Mouse (Mus musculus) limb, embryonic 14.5 days (tissue): ENCODE measurements around the gene Gm45208. TPM values are rescaled to one million over a fixed set of nuclear protein-coding genes. Genes with fewer than 3 reads are reported as not detected.

Source experiments
- ATAC-seq: fragments of 200-750 bp; cut with Nextera tagmentation; 2 replicates; pipeline ENCODE4 v1.8.0; 2017; ENCODE audit warnings: low read depth, moderate number of reproducible peaks, moderate TSS enrichment; ENCODE audit not compliant: low FRiP score
- DNase-seq: peaks from one replicate; pipeline ENCODE4 v3.0.0-alpha.2; 2015; ENCODE audit warnings: low spot score
- H3K27ac ChIP-seq: fragments of 300-500 bp; sonication (generic); replicated peaks from 2 replicates; pipeline ENCODE4 v1.5.1; 2014; ENCODE audit warnings: low read depth, mild to moderate bottlenecking, low read length, moderate library complexity, mixed read lengths
- H3K27me3 ChIP-seq: fragments of 300-500 bp; sonication (generic); 2 replicates; pipeline ENCODE4 v1.6.1; 2014; ENCODE audit warnings: low read length, mixed read lengths; ENCODE audit not compliant: control insufficient read depth, insufficient read depth
- H3K36me3 ChIP-seq: fragments of 300-500 bp; sonication (generic); 2 replicates; pipeline ENCODE4 v1.6.1; 2014; ENCODE audit warnings: mild to moderate bottlenecking, low read length, moderate library complexity, mixed read lengths; ENCODE audit not compliant: control insufficient read depth, insufficient read depth
- H3K4me1 ChIP-seq: fragments of 300-500 bp; sonication (generic); 2 replicates; pipeline ENCODE4 v1.6.1; 2014; ENCODE audit warnings: antibody characterized with exemption, low read length, mixed read lengths; ENCODE audit not compliant: control insufficient read depth, insufficient read depth
- H3K4me2 ChIP-seq: fragments of 300-500 bp; sonication (generic); replicated peaks from 2 replicates; pipeline ENCODE4 v1.6.1; 2014; ENCODE audit warnings: low read depth, mild to moderate bottlenecking, low read length, moderate library complexity; ENCODE audit not compliant: severe bottlenecking
- H3K4me3 ChIP-seq: fragments of 300-500 bp; sonication (generic); replicated peaks from 2 replicates; pipeline ENCODE4 v1.5.1; 2014; ENCODE audit warnings: low read length
- H3K9ac ChIP-seq: fragments of 300-500 bp; sonication (generic); 2 replicates; pipeline ENCODE4 v1.6.1; 2014; ENCODE audit warnings: mild to moderate bottlenecking, low read depth, low read length, moderate library complexity; ENCODE audit not compliant: severe bottlenecking
- H3K9me3 ChIP-seq: fragments of 300-500 bp; sonication (generic); 2 replicates; pipeline ENCODE4 v1.6.1; 2016; ENCODE audit warnings: low read length; ENCODE audit not compliant: control insufficient read depth
- POLR2A ChIP-seq: fragments of 200-500 bp; IDR thresholded peaks from 2 replicates; pipeline ENCODE4 v1.8.0; 2012; ENCODE audit warnings: inconsistent platforms, mild to moderate bottlenecking, moderate library complexity, borderline replicate concordance; ENCODE audit not compliant: insufficient read depth, insufficient read length; ENCODE audit errors: extremely low read depth
- WGBS: fragments of 180-500 bp; shearing (Covaris S2); extraction: QIAGEN DNeasy Blood & Tissue Kit; methylation state at CpG from one replicate; pipeline ENCODE4 v1.1.7; 2014; 5-methylcytosine and 5-hydroxymethylcytosine counted together
- polyA plus RNA-seq, 2 experiments: library from polyadenylated mRNA; depleted of rRNA in 1 of 2; stranded (reverse) in 1 of 2; unstranded in 1 of 2; fragments of >200 nt; fragmentation: Nextera tagmentation in 1 of 2; extraction: Ambion mirVana in 1 of 2; gene quantifications; 2 replicates each; pipeline versions ENCODE4 v1.2.1 to v1.2.3; 2012 to 2014

Gene Gm45208
- polyA plus RNA-seq, 2 experiments = 0.48 to 0.50 TPM

DNA sequence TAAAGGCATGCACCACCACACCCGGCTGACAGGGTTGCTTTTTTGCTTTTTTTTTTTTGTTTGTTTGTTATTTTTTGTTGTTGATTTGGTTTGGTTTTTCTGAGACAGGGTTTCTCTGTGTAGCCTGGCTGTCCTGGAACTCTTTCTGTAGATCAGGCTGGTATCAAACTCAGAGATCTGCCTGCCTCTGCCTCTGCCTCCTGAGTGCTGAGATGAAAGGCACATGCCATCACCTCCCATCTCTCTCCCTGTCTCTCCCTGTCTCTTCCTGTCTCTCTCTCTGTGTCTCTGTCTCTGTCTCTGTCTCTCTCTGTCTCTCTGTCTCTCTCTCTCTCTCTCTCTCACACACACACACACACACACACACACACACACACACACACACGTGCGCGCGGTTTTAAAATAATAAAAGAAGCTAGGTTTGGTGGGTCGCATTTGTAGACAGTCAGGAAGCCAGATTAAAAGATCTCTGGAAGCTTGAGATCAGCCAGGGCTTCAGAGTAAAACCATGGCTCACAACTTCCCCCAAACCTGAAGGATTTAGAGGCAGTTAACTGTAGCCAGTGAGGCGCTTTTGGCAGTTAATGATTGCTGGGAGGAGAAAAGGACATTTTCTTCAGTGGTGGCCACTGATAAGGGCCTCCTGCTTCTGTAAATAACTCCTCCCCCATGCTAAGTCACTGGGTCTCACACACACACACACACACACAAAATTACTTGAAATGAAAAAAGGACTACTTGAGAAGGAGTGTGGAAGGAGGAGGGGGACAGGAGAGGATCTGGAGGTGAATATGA lies 56.6 kb downstream of the Gm45208 start:
- no peak overlapping the region for H3K4me2 ChIP-seq
- H3K27ac ChIP-seq = no peak overlapping the region
- 81% methylated on average over 7 of the region's 7 CpGs for WGBS

DNA sequence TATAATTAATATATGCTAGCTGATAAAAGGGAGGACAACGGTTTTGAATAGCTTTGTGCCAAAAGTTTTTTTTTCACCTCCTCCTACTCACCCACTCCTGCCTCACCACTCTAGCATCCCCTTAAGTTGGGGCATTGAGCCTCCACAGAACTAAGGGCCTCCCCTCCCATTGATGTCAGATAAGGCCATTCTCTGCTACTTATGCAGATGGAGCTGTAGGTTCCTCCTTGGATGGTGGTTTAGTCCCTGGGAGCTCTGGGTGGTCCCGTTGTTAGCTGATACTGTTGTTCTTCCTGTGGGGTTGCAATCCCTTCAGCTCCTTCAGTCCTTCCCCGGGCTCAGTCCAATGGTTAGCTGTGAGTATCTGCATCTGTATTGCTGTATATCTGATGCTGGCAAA lies 57.2 kb downstream of the Gm45208 start:
- no peaks in the 10 kb centered on the region for H3K4me1 ChIP-seq
- no peak overlapping the region for H3K9ac ChIP-seq
- no peak overlapping the region for H3K4me2 ChIP-seq
- no peak overlapping the region for H3K27ac ChIP-seq
- ATAC-seq (no peak), DNase-seq (no peak)
- 37% methylated on average over 3 of the region's 3 CpGs for WGBS
- no peak overlapping the region for H3K4me3 ChIP-seq
- H3K27me3 ChIP-seq = no peaks in the 10 kb centered on the region
- no peaks in the 10 kb centered on the region for H3K36me3 ChIP-seq
- TF ChIP-seq POLR2A = no peak
- no peaks in the 10 kb centered on the region for H3K9me3 ChIP-seq

More for the DNA sequence above, 56.6 kb downstream of the Gm45208 start:
- Histone ChIP-seq H3K4me3 (no peak overlapping the region), H3K27me3 (no peaks in the 10 kb centered on the region), H3K4me1 (no peaks in the 10 kb centered on the region), H3K9me3 (no peaks in the 10 kb centered on the region), H3K9ac (no peak overlapping the region), H3K36me3 (no peaks in the 10 kb centered on the region)
- no peak for DNase-seq
- TF ChIP-seq POLR2A = no peak
- no peak for ATAC-seq

Other genes with a start within 250 kb of the Gm45208 start
- gene Foxp3, start 148.6 kb upstream of the Gm45208 start, polyA plus RNA-seq (2012; rRNA removed) = 0.03 and 0.04 TPM in 2 replicates
- gene Foxp3, start 148.6 kb upstream of the Gm45208 start, polyA plus RNA-seq (2014; fragmentation: Nextera tagmentation; extraction: Ambion mirVana) = not detected in 2 replicates
- gene Ppp1r3f, start 148.0 kb upstream of the Gm45208 start, polyA plus RNA-seq (2012; rRNA removed) = 6.0 and 6.4 TPM in 2 replicates
- 1.4 and 1.5 TPM in 2 replicates for gene Ppp1r3f, start 148.0 kb upstream of the Gm45208 start, polyA plus RNA-seq (2014; fragmentation: Nextera tagmentation; extraction: Ambion mirVana)
- 23.5 and 26.8 TPM in 2 replicates for gene Ccdc22, start 116.7 kb upstream of the Gm45208 start, polyA plus RNA-seq (2012; rRNA removed)
- gene Ccdc22, start 116.7 kb upstream of the Gm45208 start, polyA plus RNA-seq (2014; fragmentation: Nextera tagmentation; extraction: Ambion mirVana) = 27.1 and 27.2 TPM in 2 replicates
- 0.04 TPM in 1 of 2 replicates, not detected in the other for gene Cacna1f, start 115.2 kb upstream of the Gm45208 start, polyA plus RNA-seq (2012; rRNA removed)
- 0.04 TPM in 2 replicates for gene Cacna1f, start 115.2 kb upstream of the Gm45208 start, polyA plus RNA-seq (2014; fragmentation: Nextera tagmentation; extraction: Ambion mirVana)
- 2.0 and 2.1 TPM in 2 replicates for gene Syp, start 83.8 kb upstream of the Gm45208 start, polyA plus RNA-seq (2012; rRNA removed)
- 0.51 and 0.72 TPM in 2 replicates for gene Syp, start 83.8 kb upstream of the Gm45208 start, polyA plus RNA-seq (2014; fragmentation: Nextera tagmentation; extraction: Ambion mirVana)
- gene Prickle3, start 65.0 kb upstream of the Gm45208 start, polyA plus RNA-seq (2012; rRNA removed) = 23.4 and 27.5 TPM in 2 replicates
- gene Prickle3, start 65.0 kb upstream of the Gm45208 start, polyA plus RNA-seq (2014; fragmentation: Nextera tagmentation; extraction: Ambion mirVana) = 9.5 and 13.8 TPM in 2 replicates
- gene Plp2, start 50.9 kb upstream of the Gm45208 start, polyA plus RNA-seq (2012; rRNA removed) = 196 and 259 TPM in 2 replicates
- gene Plp2, start 50.9 kb upstream of the Gm45208 start, polyA plus RNA-seq (2014; fragmentation: Nextera tagmentation; extraction: Ambion mirVana) = 190 and 201 TPM in 2 replicates
- gene Magix, start 41.0 kb upstream of the Gm45208 start, polyA plus RNA-seq (2012; rRNA removed) = 0.38 and 0.55 TPM in 2 replicates
- gene Magix, start 41.0 kb upstream of the Gm45208 start, polyA plus RNA-seq (2014; fragmentation: Nextera tagmentation; extraction: Ambion mirVana) = 0.73 and 0.87 TPM in 2 replicates
- 20.5 and 28.9 TPM in 2 replicates for gene Gpkow, start 25.1 kb upstream of the Gm45208 start, polyA plus RNA-seq (2012; rRNA removed)
- gene Gpkow, start 25.1 kb upstream of the Gm45208 start, polyA plus RNA-seq (2014; fragmentation: Nextera tagmentation; extraction: Ambion mirVana) = 37.8 and 43.9 TPM in 2 replicates
- gene Wdr45, start 7.9 kb upstream of the Gm45208 start, polyA plus RNA-seq (2012; rRNA removed) = 48.6 and 56.5 TPM in 2 replicates
- 20.4 and 25.3 TPM in 2 replicates for gene Wdr45, start 7.9 kb upstream of the Gm45208 start, polyA plus RNA-seq (2014; fragmentation: Nextera tagmentation; extraction: Ambion mirVana)
- 83.7 and 91.1 TPM in 2 replicates for gene Praf2, start 6.2 kb downstream of the Gm45208 start, polyA plus RNA-seq (2012; rRNA removed)
- gene Praf2, start 6.2 kb downstream of the Gm45208 start, polyA plus RNA-seq (2014; fragmentation: Nextera tagmentation; extraction: Ambion mirVana) = 89.4 and 92.0 TPM in 2 replicates
- gene Ccdc120, start 28.7 kb downstream of the Gm45208 start, polyA plus RNA-seq (2012; rRNA removed) = 25.7 and 38.6 TPM in 2 replicates
- 14.9 and 16.0 TPM in 2 replicates for gene Ccdc120, start 28.7 kb downstream of the Gm45208 start, polyA plus RNA-seq (2014; fragmentation: Nextera tagmentation; extraction: Ambion mirVana)
- gene Tfe3, start 40.3 kb downstream of the Gm45208 start, polyA plus RNA-seq (2012; rRNA removed) = 24.4 and 25.3 TPM in 2 replicates
- gene Tfe3, start 40.3 kb downstream of the Gm45208 start, polyA plus RNA-seq (2014; fragmentation: Nextera tagmentation; extraction: Ambion mirVana) = 22.1 and 22.2 TPM in 2 replicates
- 60.2 and 63.0 TPM in 2 replicates for gene Gripap1, start 67.5 kb downstream of the Gm45208 start, polyA plus RNA-seq (2012; rRNA removed)
- 31.9 and 32.9 TPM in 2 replicates for gene Gripap1, start 67.5 kb downstream of the Gm45208 start, polyA plus RNA-seq (2014; fragmentation: Nextera tagmentation; extraction: Ambion mirVana)
- 4.1 and 5.7 TPM in 2 replicates for gene Kcnd1, start 100.0 kb downstream of the Gm45208 start, polyA plus RNA-seq (2012; rRNA removed)
- gene Kcnd1, start 100.0 kb downstream of the Gm45208 start, polyA plus RNA-seq (2014; fragmentation: Nextera tagmentation; extraction: Ambion mirVana) = 1.7 and 2.2 TPM in 2 replicates
- gene Otud5, start 119.1 kb downstream of the Gm45208 start, polyA plus RNA-seq (2012; rRNA removed) = 71.3 and 76.3 TPM in 2 replicates
- gene Otud5, start 119.1 kb downstream of the Gm45208 start, polyA plus RNA-seq (2014; fragmentation: Nextera tagmentation; extraction: Ambion mirVana) = 38.3 and 38.7 TPM in 2 replicates
- 9.3 and 11.8 TPM in 2 replicates for gene Pim2, start 156.0 kb downstream of the Gm45208 start, polyA plus RNA-seq (2012; rRNA removed)
- gene Pim2, start 156.0 kb downstream of the Gm45208 start, polyA plus RNA-seq (2014; fragmentation: Nextera tagmentation; extraction: Ambion mirVana) = 4.2 and 4.6 TPM in 2 replicates
- gene Slc35a2, start 161.8 kb downstream of the Gm45208 start, polyA plus RNA-seq (2012; rRNA removed) = 74.0 and 119 TPM in 2 replicates
- 29.1 and 30.0 TPM in 2 replicates for gene Slc35a2, start 161.8 kb downstream of the Gm45208 start, polyA plus RNA-seq (2014; fragmentation: Nextera tagmentation; extraction: Ambion mirVana)
- 106 and 138 TPM in 2 replicates for gene Pqbp1, start 177.0 kb downstream of the Gm45208 start, polyA plus RNA-seq (2012; rRNA removed)
- gene Pqbp1, start 177.0 kb downstream of the Gm45208 start, polyA plus RNA-seq (2014; fragmentation: Nextera tagmentation; extraction: Ambion mirVana) = 93.0 and 105 TPM in 2 replicates
- gene Timm17b, start 177.1 kb downstream of the Gm45208 start, polyA plus RNA-seq (2012; rRNA removed) = 50.1 and 57.8 TPM in 2 replicates
- gene Timm17b, start 177.1 kb downstream of the Gm45208 start, polyA plus RNA-seq (2014; fragmentation: Nextera tagmentation; extraction: Ambion mirVana) = 187 and 196 TPM in 2 replicates
- gene Gm10491, start 185.6 kb downstream of the Gm45208 start, polyA plus RNA-seq (2012; rRNA removed) = not detected in 2 replicates
- gene Gm10491, start 185.6 kb downstream of the Gm45208 start, polyA plus RNA-seq (2014; fragmentation: Nextera tagmentation; extraction: Ambion mirVana) = not detected in 2 replicates
- not detected in 2 replicates for gene Gm10490, start 187.3 kb downstream of the Gm45208 start, polyA plus RNA-seq (2012; rRNA removed)
- gene Gm10490, start 187.3 kb downstream of the Gm45208 start, polyA plus RNA-seq (2014; fragmentation: Nextera tagmentation; extraction: Ambion mirVana) = not detected in 2 replicates
- gene Pcsk1n, start 197.6 kb downstream of the Gm45208 start, polyA plus RNA-seq (2012; rRNA removed) = 0.93 and 0.95 TPM in 2 replicates
- 0.67 and 1.3 TPM in 2 replicates for gene Pcsk1n, start 197.6 kb downstream of the Gm45208 start, polyA plus RNA-seq (2014; fragmentation: Nextera tagmentation; extraction: Ambion mirVana)
- gene Eras, start 206.4 kb downstream of the Gm45208 start, polyA plus RNA-seq (2012; rRNA removed) = 0.05 and 0.10 TPM in 2 replicates
- gene Eras, start 206.4 kb downstream of the Gm45208 start, polyA plus RNA-seq (2014; fragmentation: Nextera tagmentation; extraction: Ambion mirVana) = not detected in 2 replicates
- gene Hdac6, start 225.6 kb downstream of the Gm45208 start, polyA plus RNA-seq (2012; rRNA removed) = 67.3 and 78.8 TPM in 2 replicates
- 28.1 and 32.3 TPM in 2 replicates for gene Hdac6, start 225.6 kb downstream of the Gm45208 start, polyA plus RNA-seq (2014; fragmentation: Nextera tagmentation; extraction: Ambion mirVana)